Mouse (Mus musculus) hindbrain, embryonic 15.5 days (tissue): ENCODE results near the gene Mrpl46. TPM values are rescaled to one million over a fixed set of nuclear protein-coding genes. Genes with fewer than 3 reads are reported as not detected.

Experiments
- polyA plus RNA-seq: library from polyadenylated mRNA; unstranded; fragments of >200 nt; fragmentation: Nextera tagmentation; extraction: Ambion mirVana; gene quantifications from 2 replicates; pipeline ENCODE4 v1.2.1, GENCODE M21; 2015

Mrpl46 gene
- polyA plus RNA-seq, 1 experiment from 2014 or later: 53.8 TPM

Other genes with a start within 250 kb of the Mrpl46 start
- gene Ntrk3, start 45.5 kb downstream of the Mrpl46 start, polyA plus RNA-seq: 22.2 and 23.3 TPM in 2 replicates
- 68.3 and 68.5 TPM in 2 replicates for gene Mrps11, start 412 bp downstream of the Mrpl46 start, polyA plus RNA-seq
- 12.9 and 13.0 TPM in 2 replicates for gene Det1, start 63.7 kb upstream of the Mrpl46 start, polyA plus RNA-seq
- gene Aen, start 112.3 kb upstream of the Mrpl46 start, polyA plus RNA-seq: 55.5 and 58.1 TPM in 2 replicates
- 0.87 and 2.3 TPM in 2 replicates for gene Isg20, start 129.9 kb upstream of the Mrpl46 start, polyA plus RNA-seq